Mouse (Mus musculus) mesoderm, embryonic 11.5 days (tissue): ENCODE results near the gene Usp30.

ENCODE experiments used
- DNase-seq: peaks from one replicate; pipeline ENCODE4 v3.0.0-alpha.2; 2012; ENCODE audit warnings: low read depth, low spot score

The Usp30 gene

DNA sequence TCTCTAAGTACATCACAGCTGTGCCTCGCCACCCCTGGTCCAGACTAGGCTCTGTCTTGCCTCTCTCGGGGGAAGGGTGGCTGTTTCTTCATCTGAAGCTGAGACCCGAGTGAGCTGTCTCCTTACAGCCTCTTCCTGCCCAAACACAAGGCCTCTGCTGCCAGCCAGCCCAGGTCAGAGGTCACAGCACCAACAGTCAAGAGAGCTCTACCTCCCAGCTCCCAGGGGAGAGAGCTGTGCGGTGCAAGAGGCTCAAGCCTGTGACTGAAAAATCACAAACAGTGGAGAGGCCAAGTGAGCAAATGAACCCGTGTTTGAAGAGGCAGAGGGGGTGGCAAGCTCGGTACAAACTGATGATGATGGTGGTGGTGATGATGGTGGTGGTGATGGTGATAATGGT, 1.3 kb downstream of the Usp30 start:
- no peak for DNase-seq

DNA sequence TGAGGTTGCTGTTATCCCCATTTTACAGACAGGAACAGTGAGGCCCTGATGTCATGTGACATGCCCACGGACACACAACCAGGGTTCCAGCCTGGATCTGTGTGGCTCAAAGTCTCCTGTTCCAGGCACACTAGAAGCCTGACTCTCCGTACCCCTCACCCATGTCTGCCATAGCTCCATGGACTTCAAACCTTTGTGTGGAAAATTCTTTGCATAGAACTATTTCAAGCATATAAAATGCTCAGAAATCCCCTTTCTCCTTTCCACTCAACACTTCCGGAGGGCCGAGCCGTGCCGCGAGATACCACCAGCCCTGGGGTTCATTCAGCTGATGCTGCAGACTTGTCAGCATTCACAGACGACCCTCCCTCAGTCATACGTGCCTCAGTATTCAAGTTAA, 2.3 kb downstream of the Usp30 start:
- DNase-seq, result no peak

DNA sequence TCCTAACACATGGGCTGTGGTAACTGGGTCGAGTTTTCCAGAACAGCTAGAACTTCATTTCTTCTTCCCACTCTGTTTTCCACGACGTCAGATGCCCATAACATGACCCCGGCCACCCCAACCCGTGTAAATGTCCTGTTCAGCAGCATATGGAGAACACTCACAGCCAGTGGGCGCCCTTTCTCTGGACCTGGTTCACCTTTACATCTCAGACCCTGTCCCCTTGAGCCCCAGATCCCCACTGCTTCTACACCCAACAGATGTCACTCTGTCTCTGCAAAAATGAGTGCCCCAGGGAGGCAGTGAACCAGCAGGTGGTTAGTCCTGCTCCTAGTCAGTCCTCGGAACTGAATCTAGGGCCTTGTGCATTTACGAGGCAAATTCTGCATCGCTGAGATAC, 2.7 kb downstream of the Usp30 start:
- DNase-seq, result no peak

GRCm38 (mm10) chr5:114070858-114071257, 5.6 kb downstream of the Usp30 start:
- no peak for DNase-seq

DNA sequence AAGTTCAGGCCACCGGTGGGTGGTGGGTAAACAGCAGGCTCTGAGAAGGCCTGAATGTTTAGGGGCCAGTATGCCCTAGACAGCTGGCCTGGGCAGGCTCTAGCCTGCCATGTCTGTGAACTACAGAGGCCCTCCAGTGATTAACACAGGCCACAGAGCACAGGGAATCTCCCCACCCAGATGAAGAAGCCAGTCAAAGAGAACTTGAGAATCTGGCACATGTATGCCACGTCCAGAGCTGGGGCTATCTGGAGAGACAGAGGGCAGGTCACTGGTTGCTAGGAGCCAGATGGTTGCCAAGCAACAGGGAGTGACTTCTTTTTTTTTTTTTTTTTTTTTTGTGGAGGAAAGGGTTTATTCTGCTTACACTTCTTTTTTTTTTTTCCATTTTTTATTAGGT, 7.0 kb downstream of the Usp30 start:
- peak; percentile 54 for DNase-seq

GRCm38 (mm10) chr5:114077009-114077408, 11.7 kb downstream of the Usp30 start:
- peak; percentile 13 for DNase-seq

- no peak for DNase-seq
Observed at GRCm38 (mm10) chr5:114085501-114085900, 20.2 kb downstream of the Usp30 start.

GRCm38 (mm10) chr5:114087875-114088480, 22.7 kb downstream of the Usp30 start:
- no peak for DNase-seq

DNA sequence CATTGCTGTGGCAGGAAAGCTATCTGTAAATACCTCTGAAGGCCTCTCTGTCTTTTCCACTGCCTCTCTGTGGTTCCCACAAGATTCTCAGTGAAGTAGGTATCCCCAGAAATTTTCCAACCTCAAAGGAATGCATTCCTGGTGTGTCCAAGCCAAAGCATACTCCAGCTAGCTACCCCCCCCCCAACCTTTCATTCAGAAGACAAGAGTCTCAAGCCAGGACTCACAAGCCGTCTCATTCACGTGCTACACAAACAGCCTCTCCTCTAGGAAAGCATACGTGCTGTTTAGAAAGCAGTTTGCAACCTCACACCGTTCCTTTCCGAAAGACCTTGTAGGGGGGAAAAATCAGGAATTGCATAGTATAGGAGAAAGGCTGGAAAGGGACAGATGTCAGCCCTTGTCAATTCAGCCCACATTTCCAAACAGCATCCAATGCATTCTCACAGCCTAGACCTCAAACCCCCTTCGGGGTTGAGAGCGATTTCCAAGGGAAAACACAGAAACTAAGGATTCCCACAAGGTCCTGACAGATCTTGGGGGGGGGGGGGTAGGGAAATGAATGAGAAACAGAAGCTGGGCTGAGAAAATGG, 25.3 kb downstream of the Usp30 start:
- DNase-seq, result no peak

DNA sequence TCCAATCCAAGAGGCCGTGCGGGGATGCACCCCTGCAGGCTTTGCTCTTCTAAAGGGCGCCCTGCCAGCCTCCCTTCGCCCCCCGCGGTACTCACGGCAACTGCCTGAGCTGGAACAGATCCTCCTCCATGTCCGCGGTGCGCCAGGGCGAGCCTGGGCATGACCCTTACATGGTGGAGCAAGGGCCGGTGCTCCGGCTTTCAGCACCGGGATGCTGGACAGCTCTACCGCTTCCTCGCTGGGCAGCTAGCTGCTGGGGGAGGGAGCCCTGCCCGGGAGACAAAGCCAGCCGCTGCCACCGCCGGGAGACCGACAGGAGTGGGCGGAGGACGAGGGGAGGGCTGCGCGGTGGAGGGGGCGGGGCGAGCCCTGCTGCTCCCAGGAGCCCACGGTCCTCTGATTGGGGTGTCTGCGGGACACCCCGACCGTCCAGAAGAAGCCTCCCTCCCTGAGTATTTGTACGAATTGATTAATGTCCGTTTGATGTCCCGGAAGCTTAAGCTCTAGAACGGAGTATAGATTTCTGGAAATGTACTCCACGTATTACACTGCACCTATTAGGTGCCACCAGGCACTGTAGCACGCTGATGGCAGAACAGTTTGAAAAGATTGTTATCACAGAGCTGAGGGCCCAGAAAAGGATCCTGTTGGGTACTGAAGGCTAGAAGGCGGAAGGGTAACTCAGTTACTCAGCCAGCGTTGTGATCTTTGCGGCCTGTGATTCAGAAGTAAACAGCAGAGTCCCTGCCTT, 26.0 kb downstream of the Usp30 start, which contains the start of gene Svop:
Gene Svop (minus strand): TSS at position 514 of the 751 bp plus-strand sequence.
- DNase-seq, result peak; percentile 91

DNA sequence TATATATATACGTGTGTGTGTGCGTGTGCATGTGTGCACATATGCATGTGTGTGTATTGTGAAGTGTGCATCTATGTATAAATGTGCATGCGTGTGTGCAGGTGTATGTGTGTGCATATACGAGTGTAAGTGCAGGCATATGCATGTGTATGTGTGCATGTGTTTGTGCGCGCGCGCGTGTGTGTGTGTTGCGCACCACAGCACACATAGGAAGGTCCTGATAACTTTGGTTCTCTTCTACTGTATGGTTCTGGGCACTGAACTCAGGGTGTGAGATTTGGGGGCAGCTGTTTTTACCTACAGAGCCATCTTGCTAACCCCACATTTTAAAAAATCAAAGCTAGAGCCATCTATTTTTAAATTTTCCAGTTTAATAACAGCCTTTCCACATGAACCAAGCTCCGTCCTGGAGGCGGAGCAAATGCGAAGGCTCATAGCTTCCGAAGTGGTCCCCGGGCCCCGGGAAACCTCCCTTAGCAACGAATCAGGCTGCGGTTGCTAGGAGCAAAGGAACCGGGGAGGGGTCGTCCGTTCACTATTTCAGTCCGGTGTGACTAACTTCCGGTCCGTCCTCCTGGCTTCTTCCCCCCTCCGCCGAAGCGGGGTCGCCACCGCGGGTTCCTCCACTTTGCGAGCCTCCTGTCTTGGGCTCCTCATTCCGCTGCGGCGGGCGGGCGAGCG, 34.6 kb downstream of the Usp30 start:
- DNase-seq, result peak; percentile 96

DNA sequence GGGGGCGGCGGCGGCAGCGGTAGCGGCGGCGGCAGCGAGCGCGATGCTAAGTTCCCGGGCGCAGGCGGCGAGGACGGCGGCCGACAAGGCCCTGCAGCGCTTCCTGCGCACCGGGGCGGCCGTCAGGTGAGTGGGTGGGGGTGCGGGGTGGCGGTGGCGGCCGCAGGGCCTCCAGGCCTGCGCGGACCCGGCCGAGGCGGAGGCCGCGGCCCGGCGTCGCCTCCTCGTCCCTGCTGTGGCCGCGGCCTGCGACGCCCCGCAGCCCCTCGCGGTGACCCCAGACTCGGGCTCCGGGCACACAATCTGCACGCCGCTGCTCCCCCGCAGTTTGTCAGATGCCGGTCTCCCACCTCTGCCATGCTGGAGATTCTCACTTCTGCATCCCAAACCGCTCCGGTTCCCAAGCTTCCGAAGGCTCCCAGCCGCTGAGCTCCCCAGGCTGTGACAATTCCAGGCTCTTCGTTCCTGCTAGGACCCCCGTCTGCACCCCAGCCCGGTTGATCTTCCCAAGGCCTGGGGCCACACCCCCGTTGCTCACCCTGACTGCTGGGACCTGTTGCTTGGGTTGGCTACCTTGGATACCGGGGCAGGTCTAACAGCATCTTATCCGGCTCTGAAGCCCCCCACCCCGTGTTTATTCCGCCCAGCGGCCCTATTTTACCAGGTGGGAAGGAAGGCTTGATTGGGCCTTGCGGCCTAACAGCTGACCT, 35.3 kb downstream of the Usp30 start:
- DNase-seq, result no peak

- no peak for DNase-seq
Observed at GRCm38 (mm10) chr5:114101873-114102272, 36.6 kb downstream of the Usp30 start.

GRCm38 (mm10) chr5:114102807-114103206, 37.5 kb downstream of the Usp30 start:
- no peak for DNase-seq

- no peak for DNase-seq
Observed at GRCm38 (mm10) chr5:114106391-114106935, 41.2 kb downstream of the Usp30 start.

DNA sequence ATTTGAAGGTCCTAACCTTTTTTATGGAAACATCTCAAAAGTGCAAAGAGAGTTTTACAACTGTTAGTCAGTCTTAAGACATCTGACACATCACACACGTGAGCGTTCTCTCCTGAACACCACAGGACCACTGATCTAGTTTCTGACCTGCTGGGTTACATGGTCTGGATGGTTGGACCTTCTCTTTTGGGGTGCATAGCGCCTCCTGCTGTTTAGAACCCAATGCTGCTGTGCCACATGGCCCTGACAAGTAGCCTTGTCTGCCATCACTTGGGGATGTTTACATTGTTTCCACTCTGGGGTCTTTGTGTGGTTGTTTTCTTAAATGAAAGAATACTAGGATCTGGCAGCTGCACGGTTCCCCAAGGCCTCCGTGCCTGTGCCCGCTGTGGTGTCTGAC, 48.1 kb downstream of the Usp30 start:
- no peak for DNase-seq

DNA sequence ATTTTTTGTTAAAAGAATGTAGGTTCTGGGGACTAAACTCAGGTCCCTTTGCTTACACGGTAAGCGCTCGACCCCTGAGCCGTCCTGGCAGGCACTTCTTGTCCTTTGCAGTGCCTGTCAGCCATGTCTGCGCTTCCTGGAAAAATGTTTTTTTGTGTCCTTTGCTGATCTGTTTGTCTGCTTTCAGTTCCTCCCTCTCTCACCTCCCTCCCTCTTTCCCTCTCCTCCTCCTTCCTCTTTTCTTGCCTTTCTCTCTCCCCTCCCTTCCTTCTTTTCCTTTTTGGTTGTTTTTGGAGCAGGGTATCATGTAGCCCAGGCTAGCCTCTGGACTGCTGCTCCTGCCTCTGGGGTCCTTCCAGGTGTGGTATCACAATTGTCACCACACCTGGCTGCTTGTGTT, 49.8 kb downstream of the Usp30 start:
- DNase-seq, result no peak

DNA sequence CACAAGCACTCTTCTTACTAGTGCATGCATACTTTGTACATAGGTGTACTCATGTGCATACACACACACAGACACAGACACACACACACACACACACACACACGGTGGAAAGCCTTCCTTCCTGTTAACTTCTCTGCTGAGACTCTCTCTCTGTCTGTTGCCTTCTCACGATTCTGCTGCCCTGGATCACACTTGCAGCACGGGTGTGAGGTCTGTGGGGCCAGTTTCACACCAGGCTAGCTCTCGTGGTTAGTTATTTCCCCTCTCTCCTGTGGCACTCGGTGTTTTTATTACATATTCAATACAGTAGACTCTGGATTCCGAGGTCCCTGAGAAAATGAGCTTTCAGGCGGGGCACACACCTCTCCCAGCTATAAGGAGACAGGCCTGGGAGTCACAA, 51.3 kb downstream of the Usp30 start:
- DNase-seq, result no peak

- no peak for DNase-seq
Observed at GRCm38 (mm10) chr5:114119806-114120205, 54.5 kb downstream of the Usp30 start.

DNA sequence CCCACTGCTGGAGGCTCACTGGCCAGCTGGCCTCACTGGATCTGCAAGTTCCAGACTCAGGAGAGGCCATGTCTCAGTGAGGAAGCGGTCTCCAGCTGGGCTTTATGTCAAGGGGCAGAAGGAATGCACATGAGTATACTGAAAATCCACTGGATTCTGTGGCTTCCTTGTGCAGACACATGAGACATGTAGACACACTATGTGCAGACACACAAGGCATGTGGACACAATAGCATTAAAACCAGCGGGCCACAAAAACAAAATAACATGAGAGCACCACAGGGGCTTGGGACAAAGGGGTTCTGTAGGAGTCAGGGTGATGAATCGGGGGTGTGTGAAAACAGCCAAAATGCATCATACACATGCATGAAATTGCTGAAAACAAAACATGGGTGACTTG, 60.7 kb downstream of the Usp30 start:
- DNase-seq, result no peak

- no peak for DNase-seq
Observed at GRCm38 (mm10) chr5:114126499-114127244, 61.4 kb downstream of the Usp30 start.
